Mouse (Mus musculus) MN1 (cell line): ENCODE measurements at regions not wholly inside any gene's neighbourhood (a gene's known extent, or its start where the extent isn't known, plus 50 kb on each side); places are given as distances from the start of the nearest gene placed in this dataset.

ENCODE experiments used
- DNase-seq: peaks from one replicate; pipeline ENCODE4 v3.0.0-alpha.2; 2016; ENCODE audit warnings: low spot score

DNA sequence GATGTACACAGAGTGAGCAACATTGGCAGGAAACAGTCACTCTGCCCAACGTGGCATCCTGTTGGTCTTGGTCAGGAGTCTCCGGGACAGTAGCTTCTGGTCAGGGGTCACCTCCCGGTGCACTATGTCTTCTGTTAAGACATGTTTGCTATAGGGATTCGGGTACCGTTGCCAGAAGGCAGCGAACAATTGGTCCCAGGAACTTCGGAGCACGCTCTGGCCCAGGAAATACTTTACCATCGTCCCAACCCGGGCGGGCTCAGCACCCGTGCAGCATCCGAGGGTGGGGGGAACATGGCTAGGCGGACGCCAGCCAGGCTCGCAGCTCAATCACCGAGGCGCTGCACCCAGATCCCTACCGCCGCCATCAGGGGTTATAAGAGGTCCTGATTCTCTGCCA is 80.6 kb upstream of the Adam23 start:
- DNase-seq, result no peak

DNA sequence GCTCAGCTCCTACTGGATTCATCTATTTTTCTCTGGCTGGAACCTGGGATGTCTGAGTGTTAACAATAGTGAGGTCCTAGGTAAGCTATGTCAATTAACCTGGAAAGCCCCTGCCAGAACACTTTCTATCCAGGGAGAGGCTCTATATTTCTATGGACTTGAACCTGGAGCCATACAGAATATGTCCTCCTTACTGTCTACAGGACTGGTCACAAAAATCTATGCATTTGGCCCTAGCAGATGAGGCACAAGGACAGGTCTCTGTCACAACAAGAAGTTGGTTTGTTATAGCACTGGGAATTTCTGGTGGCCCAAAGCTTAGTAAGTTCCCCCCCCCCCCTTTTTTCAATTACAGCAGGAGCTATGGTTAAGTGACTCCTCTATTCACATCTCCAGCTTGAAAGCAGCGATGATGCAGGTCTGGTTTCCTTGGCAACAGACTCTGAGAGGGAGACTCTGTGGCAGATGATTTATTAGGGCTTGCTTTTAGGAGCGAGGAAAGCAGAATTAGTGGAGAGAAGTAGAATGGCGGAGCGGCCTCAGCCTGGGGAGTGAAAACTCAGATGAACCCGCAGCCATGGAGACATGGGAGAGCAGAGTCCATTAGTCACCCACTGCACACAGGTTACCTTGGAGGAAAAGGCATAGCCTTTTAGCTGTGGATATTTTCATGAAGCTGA is 77.9 kb upstream of the Adam23 start:
- DNase-seq, result peak; percentile 51

DNA sequence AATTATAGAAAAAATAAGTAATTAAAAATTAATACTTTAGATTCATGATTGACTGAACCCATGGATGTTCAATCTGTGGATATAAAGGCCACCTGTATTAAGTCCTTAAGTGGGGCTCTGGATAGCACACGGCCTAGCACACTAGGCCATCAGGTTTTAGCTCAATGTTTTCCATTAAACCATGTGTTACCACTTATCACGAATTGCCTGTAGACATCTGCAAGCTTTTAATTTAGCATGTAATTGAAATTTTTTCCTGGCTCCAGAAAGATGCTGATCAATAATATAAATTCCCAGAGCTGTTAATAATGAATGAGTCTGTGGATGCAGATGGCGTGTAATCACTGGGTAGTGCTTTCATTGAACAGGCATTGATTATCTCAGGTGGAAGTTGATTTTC is 76.8 kb upstream of the Adam23 start:
- no peak for DNase-seq

DNA sequence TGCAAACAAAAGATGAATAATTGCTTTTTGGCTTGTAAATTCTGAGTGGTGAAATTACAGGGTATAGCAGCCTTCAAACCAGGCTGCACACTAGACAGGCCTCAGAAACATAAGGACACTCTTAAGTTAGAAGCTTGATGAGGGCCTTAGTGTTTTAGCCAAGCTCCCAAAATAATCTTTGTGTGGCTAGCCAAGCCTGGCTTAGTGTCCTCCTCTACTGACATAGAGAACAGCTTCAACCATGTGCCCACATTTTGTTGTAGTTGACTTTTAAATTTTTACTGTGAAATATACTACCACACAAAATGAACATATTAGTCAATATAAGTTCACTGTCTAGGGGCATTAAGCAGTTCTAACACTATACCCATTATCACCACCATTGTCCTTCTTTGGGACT is 76.1 kb upstream of the Adam23 start:
- no peak for DNase-seq

DNA sequence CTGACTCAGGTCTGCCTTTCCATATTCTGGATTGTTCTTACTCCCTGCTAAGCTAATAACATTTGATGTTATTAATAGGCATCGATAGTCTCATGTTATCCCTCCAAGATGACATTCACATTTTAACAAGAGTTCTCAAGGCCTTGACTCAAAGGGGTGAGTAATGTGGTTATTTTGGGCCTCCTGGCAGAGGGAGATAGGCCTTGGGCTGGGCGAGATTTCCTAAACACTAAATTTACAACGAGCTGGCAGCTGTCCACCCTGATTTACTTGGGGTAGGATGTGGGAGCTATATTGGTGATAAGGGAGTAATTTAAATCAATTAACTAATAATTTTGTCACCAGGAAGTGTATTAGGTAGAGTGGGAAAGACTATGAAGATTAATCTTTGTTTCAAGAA is 62.6 kb upstream of the Adam23 start:
- DNase-seq, result peak; percentile 51

DNA sequence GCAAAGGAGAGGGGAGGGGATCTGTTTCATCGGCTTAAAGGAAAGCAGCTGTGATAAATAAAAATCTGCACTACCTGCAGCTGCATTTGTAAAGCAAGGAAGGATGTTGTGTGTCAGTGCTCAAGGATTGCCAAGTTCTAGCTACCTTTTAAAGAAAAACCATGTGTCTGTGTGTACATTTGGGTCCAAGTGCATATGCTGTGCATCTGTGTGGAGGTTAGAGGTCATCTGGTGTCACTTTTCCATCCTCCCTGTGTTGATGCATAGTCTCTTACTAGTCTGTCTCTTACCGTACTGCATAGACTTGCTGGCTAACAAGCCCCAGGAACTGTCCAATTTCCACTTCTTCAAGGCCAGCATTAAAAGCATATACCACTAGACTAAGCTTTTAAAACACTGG is 60.6 kb upstream of the Adam23 start:
- no peak for DNase-seq

DNA sequence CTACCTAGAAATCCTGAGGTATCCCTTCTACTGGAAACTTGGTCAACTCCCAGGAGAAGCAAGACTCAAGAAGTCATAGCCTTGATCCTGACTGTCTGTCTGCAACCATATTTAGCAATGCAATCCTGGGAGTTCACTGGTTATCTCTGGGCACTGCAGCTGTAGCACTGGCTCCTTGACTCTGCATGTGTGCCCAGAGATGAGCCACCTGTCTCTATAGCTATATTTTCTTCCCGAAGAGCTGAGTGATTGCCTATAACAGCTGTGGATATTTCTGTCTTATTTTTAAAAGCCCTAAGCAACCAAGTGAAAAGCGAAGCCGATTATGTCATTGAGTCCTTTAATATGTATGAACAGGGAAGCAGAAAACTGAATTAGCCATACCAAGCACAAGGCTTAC is 50.3 kb upstream of the Adam23 start:
- DNase-seq, result no peak
